Mouse (Mus musculus): ENCODE measurements around the gene Vwf.

The Vwf gene

DNA sequence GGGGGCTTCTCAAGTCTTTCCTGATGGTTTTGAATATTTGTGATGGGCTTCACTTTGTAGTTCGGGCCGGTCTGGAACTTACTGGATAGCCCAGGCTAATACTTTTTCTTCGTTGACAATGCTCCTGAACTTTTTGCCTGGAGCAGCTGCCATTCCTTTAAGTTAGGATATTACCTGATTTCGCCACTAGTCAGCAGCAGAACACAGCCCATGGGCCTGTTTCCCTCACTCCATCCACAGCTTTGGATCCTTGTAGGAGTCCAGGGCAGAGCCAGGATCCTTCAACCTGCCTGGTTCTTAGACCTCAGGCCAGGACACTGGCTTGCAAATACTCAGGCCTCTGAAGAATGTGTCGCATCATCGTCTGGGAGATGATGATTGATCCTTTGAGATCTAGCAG lies 74.2 kb downstream of the Vwf start:
- no peak for DNase-seq (ENCODE audit: low read depth, low spot score)

GRCm38 (mm10) chr6:125622434-125622833 lies 75.9 kb downstream of the Vwf start:
- DNase-seq (ENCODE audit: low read depth, low spot score), result peak; percentile 48

DNA sequence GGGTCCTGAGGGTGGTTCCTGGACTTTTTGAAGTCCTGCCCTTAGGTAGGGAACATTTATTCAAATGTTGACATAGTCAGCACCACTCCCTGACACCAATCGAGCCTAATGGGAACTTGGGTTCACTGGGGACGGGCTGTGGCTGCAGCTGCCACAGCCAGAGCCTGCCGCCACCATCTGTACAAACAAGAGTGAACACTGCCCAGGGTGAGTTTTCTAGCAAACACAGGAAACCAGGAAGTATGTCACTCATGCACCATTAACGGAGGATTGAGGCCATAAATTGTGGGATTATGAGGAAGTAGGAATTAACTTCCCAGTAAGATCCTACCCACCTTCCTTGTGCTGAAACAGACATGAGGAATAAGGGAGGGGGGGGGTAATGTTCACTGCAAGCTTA lies 93.9 kb downstream of the Vwf start:
- DNase-seq (ENCODE audit: low read depth, low spot score), result no peak

- no peak for DNase-seq (ENCODE audit: low read depth, low spot score)
Measured at GRCm38 (mm10) chr6:125641146-125641545, 94.6 kb downstream of the Vwf start.

- DNase-seq (ENCODE audit: low read depth, low spot score), result no peak
Measured at GRCm38 (mm10) chr6:125648964-125649363, 102.4 kb downstream of the Vwf start.

DNA sequence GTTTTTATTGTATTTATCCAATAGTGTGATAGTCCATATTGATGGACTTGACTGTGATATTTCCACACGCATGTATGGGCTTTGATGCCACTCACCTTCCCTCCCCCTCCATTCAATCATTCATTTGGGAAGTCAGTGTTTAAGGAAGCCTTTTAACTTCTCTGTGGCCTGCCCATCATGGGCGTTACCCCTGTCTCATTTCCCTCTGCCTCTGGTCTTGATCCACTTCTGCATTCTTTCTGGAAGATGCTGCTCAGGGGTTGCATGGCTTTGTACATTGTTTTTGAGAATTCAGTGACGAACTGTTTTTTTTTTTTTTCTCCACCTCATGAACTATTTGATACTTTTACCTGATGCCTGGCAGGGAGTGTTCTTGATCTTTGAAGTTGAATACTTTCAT lies 104.8 kb downstream of the Vwf start:
- DNase-seq (ENCODE audit: low read depth, low spot score), result no peak

- no peak for DNase-seq (ENCODE audit: low read depth, low spot score)
Measured at GRCm38 (mm10) chr6:125653416-125653815, 106.8 kb downstream of the Vwf start.

DNA sequence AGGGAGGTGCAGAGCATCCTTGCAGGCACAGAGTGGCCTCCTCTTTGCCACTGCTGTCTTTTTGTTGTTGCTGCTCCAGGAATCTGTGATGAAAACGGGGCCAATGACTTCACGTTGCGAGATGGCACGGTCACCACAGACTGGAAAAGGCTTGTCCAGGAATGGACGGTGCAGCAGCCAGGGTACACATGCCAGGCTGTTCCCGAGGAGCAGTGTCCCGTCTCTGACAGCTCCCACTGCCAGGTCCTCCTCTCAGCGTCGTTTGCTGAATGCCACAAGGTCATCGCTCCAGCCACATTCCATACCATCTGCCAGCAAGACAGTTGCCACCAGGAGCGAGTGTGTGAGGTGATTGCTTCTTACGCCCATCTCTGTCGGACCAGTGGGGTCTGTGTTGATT lies 110.3 kb downstream of the Vwf start:
- no peak for DNase-seq (ENCODE audit: low read depth, low spot score)

GRCm38 (mm10) chr6:125657966-125658365 lies 111.4 kb downstream of the Vwf start:
- no peak for DNase-seq (ENCODE audit: low read depth, low spot score)

DNA sequence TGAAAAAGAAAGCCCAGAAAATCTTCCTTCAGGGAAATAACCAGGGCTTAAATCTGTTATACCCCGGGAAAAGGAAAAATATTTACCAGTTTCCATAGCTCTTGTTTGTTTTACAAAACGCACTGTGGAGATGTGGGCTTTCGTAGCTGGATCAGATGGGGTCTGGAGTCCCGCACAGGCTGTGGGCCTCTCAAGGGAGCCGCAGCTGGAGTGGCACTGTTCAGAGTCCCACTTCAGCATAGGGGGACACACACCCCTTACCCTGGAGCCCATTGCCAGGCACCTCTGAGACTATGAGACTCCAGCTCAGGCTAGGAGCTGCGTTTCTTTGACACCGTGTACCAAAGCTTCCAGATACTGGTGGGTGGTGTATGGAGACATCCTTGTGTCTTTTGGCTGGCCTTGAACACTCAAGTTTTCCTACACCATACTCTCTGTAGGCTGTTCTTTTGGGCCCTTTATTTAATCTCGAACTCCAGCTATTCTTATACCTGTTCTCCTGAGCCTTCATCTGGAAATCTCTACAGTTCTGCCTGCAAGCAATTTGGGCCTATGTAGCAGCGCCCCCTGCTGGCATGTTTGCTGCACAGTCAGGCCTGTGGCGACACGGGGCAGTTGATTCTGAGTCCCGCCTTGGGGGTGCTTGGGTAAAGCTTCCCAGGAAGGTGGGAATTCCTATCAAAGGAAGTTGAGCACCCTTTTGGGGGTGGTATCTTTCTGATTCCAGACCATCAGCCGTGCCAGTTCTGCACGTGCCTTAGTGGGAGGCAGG lies 114.7 kb downstream of the Vwf start:
- DNase-seq (ENCODE audit: low read depth, low spot score), result peak; percentile 67

GRCm38 (mm10) chr6:125663906-125664305 lies 117.3 kb downstream of the Vwf start:
- no peak for DNase-seq (ENCODE audit: low read depth, low spot score)

GRCm38 (mm10) chr6:125671835-125672234 lies 125.3 kb downstream of the Vwf start:
- no peak for DNase-seq (ENCODE audit: low read depth, low spot score)

GRCm38 (mm10) chr6:125678492-125678891 lies 131.9 kb downstream of the Vwf start:
- no peak for DNase-seq (ENCODE audit: low read depth, low spot score)

DNA sequence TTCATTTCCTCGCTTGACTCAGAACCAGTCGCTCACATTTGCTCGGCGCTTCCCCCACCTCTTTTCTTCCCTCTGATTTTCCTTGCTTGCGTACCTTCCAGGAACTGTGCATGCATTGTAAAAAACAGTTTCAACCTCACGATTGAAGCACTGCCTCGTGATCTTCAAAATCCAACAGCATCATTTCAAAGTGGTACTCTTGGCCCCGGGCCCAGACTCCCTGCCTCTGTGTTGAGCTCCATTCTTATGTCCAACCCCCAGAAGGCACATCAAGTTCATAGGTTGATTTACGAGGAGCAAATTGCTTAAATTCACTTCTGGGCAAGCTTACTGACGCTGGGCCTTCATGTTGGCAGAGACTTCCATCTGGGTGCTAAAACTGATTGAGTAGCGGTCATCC lies 134.0 kb downstream of the Vwf start:
- DNase-seq (ENCODE audit: low read depth, low spot score), result no peak

DNA sequence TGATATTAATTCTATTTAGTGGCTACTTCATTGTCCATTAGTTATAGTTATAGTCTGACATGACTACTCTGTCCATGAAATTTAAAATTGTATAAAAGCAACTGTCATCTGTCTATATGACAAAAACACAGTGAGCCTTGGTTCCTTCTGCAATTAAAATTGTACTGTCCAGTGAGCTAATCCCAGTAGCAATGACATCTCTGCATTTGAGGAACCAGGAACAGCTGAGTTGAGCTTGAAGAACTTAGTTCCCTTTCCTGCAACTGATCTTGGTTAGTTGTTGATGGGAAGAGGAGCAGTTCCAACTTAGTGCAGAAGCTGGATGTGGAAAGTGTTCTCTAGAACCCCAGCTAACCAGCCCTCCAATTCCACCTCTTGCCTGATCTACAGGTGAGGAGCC lies 138.8 kb downstream of the Vwf start:
- no peak for DNase-seq (ENCODE audit: low read depth, low spot score)

GRCm38 (mm10) chr6:125687986-125688385 lies 141.4 kb downstream of the Vwf start:
- DNase-seq (ENCODE audit: low read depth, low spot score), result no peak

GRCm38 (mm10) chr6:125690057-125690703 lies 143.6 kb downstream of the Vwf start, which contains the start of gene Ano2:
Gene Ano2 (plus strand): TSS chr6:125690419.
- no peak for DNase-seq (ENCODE audit: low read depth, low spot score)

GRCm38 (mm10) chr6:125701146-125701545 lies 154.6 kb downstream of the Vwf start:
- DNase-seq (ENCODE audit: low read depth, low spot score), result no peak

- no peak for DNase-seq (ENCODE audit: low read depth, low spot score)
Measured at GRCm38 (mm10) chr6:125711261-125711660, 164.7 kb downstream of the Vwf start.

DNA sequence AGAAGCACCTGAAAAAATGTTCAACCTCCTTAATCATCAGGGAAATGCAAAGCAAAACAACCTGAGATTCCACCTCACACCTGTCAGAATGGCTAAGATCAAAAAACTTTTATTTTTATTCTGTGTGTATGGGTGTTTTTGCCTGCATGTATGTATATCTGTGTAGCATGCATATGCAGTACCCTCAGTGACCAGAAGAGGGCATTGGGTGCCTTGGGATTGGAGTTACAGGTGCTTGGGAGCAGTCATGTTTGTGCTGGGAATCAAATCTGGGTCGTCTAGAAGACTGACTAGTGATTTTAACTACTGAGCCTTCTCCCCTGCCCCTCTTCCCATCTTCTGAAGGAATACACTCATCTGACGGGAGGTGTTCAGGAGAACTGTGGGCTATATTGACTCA lies 179.8 kb downstream of the Vwf start:
- peak; percentile 10 for DNase-seq (ENCODE audit: low read depth, low spot score)

GRCm38 (mm10) chr6:125727484-125727911 lies 180.9 kb downstream of the Vwf start:
- DNase-seq (ENCODE audit: low read depth, low spot score), result no peak

DNA sequence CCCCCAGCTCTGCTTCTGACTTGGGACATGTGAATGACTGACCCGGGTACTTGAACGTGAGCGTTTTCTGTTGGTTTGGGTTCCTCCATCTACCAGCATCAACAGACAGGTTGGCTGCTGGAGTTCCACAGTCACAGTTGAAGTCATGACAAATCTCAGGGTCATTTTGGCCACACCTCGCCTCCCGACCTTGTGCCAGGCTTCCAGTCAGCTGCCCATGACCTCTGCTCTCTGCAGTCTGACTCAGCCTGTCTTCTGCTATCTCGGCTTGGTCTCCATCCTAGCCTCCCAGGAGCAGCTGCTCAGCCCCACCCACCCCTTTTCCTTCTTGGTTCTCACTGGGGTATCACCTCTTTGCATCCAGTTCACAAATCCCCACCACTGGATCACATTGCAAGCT lies 182.9 kb downstream of the Vwf start:
- no peak for DNase-seq (ENCODE audit: low read depth, low spot score)

DNA sequence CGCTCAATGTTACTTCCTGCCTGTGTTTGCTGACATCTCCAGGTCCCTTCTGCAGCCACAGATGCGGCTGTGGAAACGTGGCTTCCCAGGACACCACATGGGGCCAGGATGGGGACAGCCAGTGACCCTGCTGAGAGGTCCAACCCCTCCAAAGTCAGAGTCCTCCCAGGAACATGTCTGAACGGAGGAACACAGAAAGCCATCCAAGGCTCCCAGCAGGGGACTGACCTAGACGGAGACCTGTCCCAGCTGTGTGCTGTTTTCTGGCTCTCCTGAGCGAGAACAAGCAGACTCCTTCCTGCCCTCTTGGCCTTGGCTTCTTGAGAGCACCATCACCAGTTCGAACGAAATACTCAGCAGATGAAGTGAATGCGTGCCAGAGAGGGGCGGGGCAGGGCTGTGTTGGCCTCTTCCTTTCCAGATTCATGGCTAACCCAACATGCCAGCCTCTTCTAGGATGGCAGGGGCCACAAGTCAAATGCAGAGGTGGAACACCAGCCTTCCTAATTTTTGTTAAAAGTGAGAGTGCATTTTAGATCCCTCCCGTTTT lies 183.5 kb downstream of the Vwf start:
- no peak for DNase-seq (ENCODE audit: low read depth, low spot score)

All from A20 (cell line).